Mouse (Mus musculus) intestine, postnatal 0 days (tissue): ENCODE measurements at regions not wholly inside any gene's neighbourhood (a gene's known extent, or its start where the extent isn't known, plus 50 kb on each side); places are given as distances from the start of the nearest gene placed in this dataset.

Experiments
- ATAC-seq: fragments of 200-750 bp; cut with Nextera tagmentation; 2 replicates; pipeline ENCODE4 v1.8.0; 2017; ENCODE audit warnings: mild to moderate bottlenecking, moderate TSS enrichment, moderate library complexity
- H3K27ac ChIP-seq: fragments of 300-500 bp; sonication (generic); 2 replicates; pipeline ENCODE4 v1.5.1; 2014; ENCODE audit warnings: mild to moderate bottlenecking, low read depth, low read length, moderate library complexity
- H3K27me3 ChIP-seq: fragments of 300-500 bp; sonication (generic); replicated peaks from 2 replicates; pipeline ENCODE4 v1.6.1; 2014; ENCODE audit warnings: low read length, mixed read lengths; ENCODE audit not compliant: control insufficient read depth, insufficient read depth
- H3K36me3 ChIP-seq: fragments of 300-500 bp; sonication (generic); 2 replicates; pipeline ENCODE4 v1.6.1; 2014; ENCODE audit warnings: mild to moderate bottlenecking, moderate library complexity; ENCODE audit not compliant: control insufficient read depth, insufficient read depth
- H3K4me1 ChIP-seq: fragments of 300-500 bp; sonication (generic); replicated peaks from 2 replicates; pipeline ENCODE4 v1.6.1; 2014; ENCODE audit warnings: antibody characterized with exemption, low read length, mixed read lengths; ENCODE audit not compliant: control insufficient read depth, insufficient read depth
- H3K4me2 ChIP-seq: fragments of 300-500 bp; sonication (generic); replicated peaks from 2 replicates; pipeline ENCODE4 v1.6.1; 2014; ENCODE audit warnings: low read depth, mild to moderate bottlenecking, moderate library complexity
- H3K4me3 ChIP-seq: fragments of 300-500 bp; sonication (generic); 2 replicates; pipeline ENCODE4 v1.5.1; 2014; ENCODE audit warnings: low read depth, low read length
- H3K9ac ChIP-seq: fragments of 300-500 bp; sonication (generic); 2 replicates; pipeline ENCODE4 v1.6.1; 2014; ENCODE audit warnings: mild to moderate bottlenecking, low read depth, low read length
- H3K9me3 ChIP-seq: fragments of 300-500 bp; sonication (generic); 2 replicates; pipeline ENCODE4 v1.6.1; 2016; ENCODE audit warnings: mixed run types; ENCODE audit not compliant: control insufficient read depth
- CTCF ChIP-seq: sonication (generic); IDR thresholded peaks from 2 replicates; pipeline ENCODE4 v1.5.1; 2016; ENCODE audit warnings: low read depth, mild to moderate bottlenecking, control low read depth, antibody characterized with exemption, moderate library complexity
- WGBS: fragments of 180-500 bp; shearing (Covaris S2); extraction: QIAGEN DNeasy Blood & Tissue Kit; methylation state at CpG from one replicate; pipeline ENCODE4 v1.1.7; 2014; 5-methylcytosine and 5-hydroxymethylcytosine counted together

DNA sequence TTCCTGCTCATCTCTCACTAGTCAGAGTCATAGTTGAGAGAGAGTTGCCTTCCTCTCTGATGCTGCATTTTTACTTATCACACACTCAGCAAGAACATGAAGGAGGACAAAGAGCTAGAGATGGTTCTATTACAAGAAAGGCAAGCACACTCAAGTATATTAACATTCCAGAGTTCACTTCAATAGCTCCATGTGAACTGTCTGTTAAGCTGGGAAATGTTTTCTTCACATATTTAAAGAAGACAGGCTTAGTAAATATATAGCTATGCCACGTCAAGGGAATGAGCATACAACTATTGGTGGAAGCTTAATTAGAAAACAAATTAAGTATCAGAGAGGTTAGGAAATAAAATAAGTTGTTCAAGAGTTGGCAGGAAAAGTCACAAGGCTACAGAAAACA is 559.9 kb upstream of the Fam174a start:
- 75% methylated on average over 1 of the region's 1 CpGs for WGBS
- no peaks in the 10 kb centered on the region for H3K4me1 ChIP-seq

GRCm38 (mm10) chr1:94789019-94789585 is 524.3 kb upstream of the Fam174a start:
- Histone ChIP-seq H3K9me3 (no peaks in the 10 kb centered on the region), H3K4me3 (no peak overlapping the region), H3K4me1 (no peaks in the 10 kb centered on the region), H3K27me3 (no peaks in the 10 kb centered on the region), H3K27ac (no peak overlapping the region), H3K4me2 (no peak overlapping the region), H3K36me3 (no peaks in the 10 kb centered on the region), H3K9ac (no peak overlapping the region)
- TF ChIP-seq CTCF = no peak
- WGBS = 88% methylated on average over 2 of the region's 2 CpGs
- ATAC-seq = no peak

More for the DNA sequence above, 559.9 kb upstream of the Fam174a start:
- Histone ChIP-seq H3K27me3 (no peaks in the 10 kb centered on the region), H3K27ac (no peak overlapping the region), H3K9ac (no peak overlapping the region), H3K9me3 (no peaks in the 10 kb centered on the region), H3K4me3 (no peak overlapping the region), H3K4me2 (no peak overlapping the region), H3K36me3 (no peaks in the 10 kb centered on the region)
- no peak for ATAC-seq
- TF ChIP-seq CTCF = no peak

DNA sequence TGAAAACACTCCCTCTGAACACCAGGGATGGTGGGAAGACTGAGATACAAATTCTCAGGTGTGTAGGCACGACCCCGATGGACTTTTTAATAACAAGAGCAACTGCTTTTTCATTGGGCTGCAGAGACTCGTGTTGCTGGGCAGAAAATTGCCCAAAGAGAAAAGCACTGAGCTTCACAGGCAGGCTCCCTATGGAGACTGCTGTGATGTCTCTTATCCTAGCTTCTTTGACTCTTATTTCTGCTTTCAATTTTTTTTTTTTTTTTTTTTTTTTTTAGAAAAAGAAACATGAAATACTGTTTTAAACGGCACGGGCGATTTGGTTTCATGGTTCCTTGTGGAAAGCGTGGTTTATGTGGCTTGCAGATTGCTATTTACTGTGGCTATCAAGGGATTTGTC is 522.8 kb upstream of the Fam174a start:
- H3K9ac ChIP-seq = no peak overlapping the region
- TF ChIP-seq CTCF = no peak
- no peaks in the 10 kb centered on the region for H3K4me1 ChIP-seq
- no peak overlapping the region for H3K4me3 ChIP-seq
- H3K27me3 ChIP-seq = no peaks in the 10 kb centered on the region
- no peaks in the 10 kb centered on the region for H3K36me3 ChIP-seq
- H3K4me2 ChIP-seq = no peak overlapping the region
- no peak for ATAC-seq
- no peaks in the 10 kb centered on the region for H3K9me3 ChIP-seq
- 65% methylated on average over 7 of the region's 7 CpGs for WGBS
- no peak overlapping the region for H3K27ac ChIP-seq

DNA sequence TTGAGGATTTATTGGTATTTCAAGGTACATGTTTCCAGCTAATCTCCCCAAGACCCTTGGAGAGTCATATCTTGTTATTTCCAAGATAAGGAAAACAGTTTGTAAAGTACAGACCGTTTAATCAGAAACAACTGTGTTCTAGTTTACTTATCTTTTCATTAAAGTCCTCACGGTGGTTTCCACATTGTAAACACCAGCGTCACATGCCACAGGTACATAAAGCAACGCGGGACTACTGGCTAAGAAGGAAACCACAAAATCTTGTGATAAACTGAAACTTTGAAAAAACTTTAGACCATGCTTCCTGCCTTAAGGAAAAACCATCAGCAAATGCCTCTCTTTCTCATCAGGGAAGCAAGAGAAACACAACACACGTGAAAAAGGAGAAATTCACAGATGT is 522.4 kb upstream of the Fam174a start:
- H3K9me3 ChIP-seq = no peaks in the 10 kb centered on the region
- H3K27me3 ChIP-seq = no peaks in the 10 kb centered on the region
- H3K27ac ChIP-seq = no peak overlapping the region
- TF ChIP-seq CTCF = no peak
- H3K36me3 ChIP-seq = no peaks in the 10 kb centered on the region
- no peak overlapping the region for H3K4me3 ChIP-seq
- no peak overlapping the region for H3K9ac ChIP-seq
- ATAC-seq = no peak
- no peaks in the 10 kb centered on the region for H3K4me1 ChIP-seq
- 29% methylated on average over 6 of the region's 6 CpGs for WGBS
- H3K4me2 ChIP-seq = no peak overlapping the region

- H3K4me2 ChIP-seq = no peak overlapping the region
- no peak overlapping the region for H3K27ac ChIP-seq
- ATAC-seq = no peak
- H3K9me3 ChIP-seq = no peaks in the 10 kb centered on the region
- no peak overlapping the region for H3K9ac ChIP-seq
- no peaks in the 10 kb centered on the region for H3K27me3 ChIP-seq
- WGBS = 77% methylated on average over 1 of the region's 1 CpGs
- no peak for TF ChIP-seq CTCF
- no peaks in the 10 kb centered on the region for H3K4me1 ChIP-seq
- H3K36me3 ChIP-seq = no peaks in the 10 kb centered on the region
- H3K4me3 ChIP-seq = no peak overlapping the region
Observed at GRCm38 (mm10) chr1:94796028-94796427, 517.4 kb upstream of the Fam174a start.

GRCm38 (mm10) chr1:94803722-94804121 is 509.7 kb upstream of the Fam174a start:
- no peak for ATAC-seq
- no peaks in the 10 kb centered on the region for H3K36me3 ChIP-seq
- no peak overlapping the region for H3K9ac ChIP-seq
- H3K4me1 ChIP-seq = no peaks in the 10 kb centered on the region
- no peaks in the 10 kb centered on the region for H3K9me3 ChIP-seq
- TF ChIP-seq CTCF = no peak
- no peak overlapping the region for H3K27ac ChIP-seq
- H3K27me3 ChIP-seq = no peaks in the 10 kb centered on the region
- H3K4me2 ChIP-seq = no peak overlapping the region
- H3K4me3 ChIP-seq = no peak overlapping the region

DNA sequence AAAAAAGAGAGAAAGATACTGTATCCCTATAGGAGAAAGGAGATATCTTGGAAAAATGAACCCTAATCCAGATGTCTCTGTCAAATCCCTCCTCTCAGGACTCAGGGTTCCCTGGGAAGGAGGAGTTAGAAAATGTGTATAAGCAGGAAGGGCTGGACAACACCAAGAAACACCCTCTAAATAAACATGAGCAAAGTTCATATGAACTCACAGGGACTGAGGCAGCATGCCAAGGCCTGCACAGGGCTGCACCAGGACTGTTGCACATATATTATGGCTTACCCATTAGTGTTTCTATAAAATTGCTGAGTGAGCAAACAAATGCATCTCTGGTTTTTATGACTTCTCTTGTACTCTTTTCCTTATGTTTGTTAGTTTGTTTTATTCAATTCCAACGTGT is 508.5 kb upstream of the Fam174a start:
- WGBS = 38% methylated on average over 1 of the region's 1 CpGs
- Histone ChIP-seq H3K4me1 (no peaks in the 10 kb centered on the region), H3K4me2 (no peak overlapping the region), H3K4me3 (no peak overlapping the region), H3K9me3 (no peaks in the 10 kb centered on the region), H3K36me3 (no peaks in the 10 kb centered on the region), H3K9ac (no peak overlapping the region), H3K27ac (no peak overlapping the region), H3K27me3 (no peaks in the 10 kb centered on the region)
- ATAC-seq = no peak
- no peak for TF ChIP-seq CTCF
